Mouse (Mus musculus) CD4-positive, CD25-positive, alpha-beta regulatory T cell, adult 4 months (primary cell): ENCODE results near the gene Btbd35f19. TPM values are rescaled to one million over a fixed set of nuclear protein-coding genes. Genes with fewer than 3 reads are reported as not detected.
"Not testable (repeated sequence)": the region's sequence is repeated elsewhere in the genome, so short reads cannot be mapped to it uniquely, and the experiment has no call there.

Source experiments
- ATAC-seq: one replicate; pipeline ENCODE4 v1.8.0; 2017
- polyA plus RNA-seq, 2 experiments: library from polyadenylated mRNA; unstranded; fragments of 100-300 nt; shearing (Covaris generic); gene quantifications; one replicate each; pipeline ENCODE4 v1.2.1; 2017

Gene Btbd35f19
- not detected for polyA plus RNA-seq

DNA sequence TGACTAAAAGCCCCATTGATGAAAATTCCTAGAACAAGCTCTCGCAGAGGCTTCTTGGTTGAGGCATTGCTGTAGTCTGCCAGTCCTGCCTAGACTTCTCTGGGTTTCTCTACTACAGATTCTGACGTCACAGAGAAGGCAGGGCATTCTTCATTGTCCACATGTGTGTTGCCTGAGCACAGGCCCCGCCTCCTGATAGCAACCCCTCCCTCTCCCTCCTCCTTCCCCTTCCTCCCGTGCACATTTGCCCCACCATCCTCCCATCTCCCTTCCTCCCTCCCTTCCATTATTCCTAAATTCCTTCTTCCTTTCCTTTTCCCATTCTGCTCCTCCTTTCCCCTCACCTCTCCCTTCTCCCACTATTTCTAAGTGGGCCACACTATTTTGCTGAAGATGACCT lies at the start of gene Btbd35f19:
TSS of gene Btbd35f19 (minus strand) at position 101 of the 400 bp plus-strand sequence.
- not testable (repeated sequence) for ATAC-seq

DNA sequence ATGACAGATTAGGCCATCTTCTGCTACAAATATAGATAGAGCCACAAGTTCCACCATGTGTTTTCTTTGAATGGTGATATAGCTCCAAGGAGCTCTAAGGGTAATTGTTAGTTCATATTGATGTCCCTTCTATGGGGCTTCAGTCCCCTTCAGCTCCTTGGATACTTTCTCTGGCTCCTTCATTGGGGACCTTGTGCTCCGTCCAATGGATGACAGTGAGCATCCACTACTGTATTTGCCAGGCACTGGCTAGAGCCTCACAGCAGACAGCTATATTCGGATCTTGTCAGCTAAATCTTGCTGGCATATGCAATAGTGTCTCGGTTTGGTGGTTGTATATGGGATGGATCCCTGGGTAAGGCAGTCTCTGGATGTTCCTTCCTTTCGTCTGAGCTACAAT lies 41.8 kb downstream of the Btbd35f19 start:
- ATAC-seq = not testable (repeated sequence)

DNA sequence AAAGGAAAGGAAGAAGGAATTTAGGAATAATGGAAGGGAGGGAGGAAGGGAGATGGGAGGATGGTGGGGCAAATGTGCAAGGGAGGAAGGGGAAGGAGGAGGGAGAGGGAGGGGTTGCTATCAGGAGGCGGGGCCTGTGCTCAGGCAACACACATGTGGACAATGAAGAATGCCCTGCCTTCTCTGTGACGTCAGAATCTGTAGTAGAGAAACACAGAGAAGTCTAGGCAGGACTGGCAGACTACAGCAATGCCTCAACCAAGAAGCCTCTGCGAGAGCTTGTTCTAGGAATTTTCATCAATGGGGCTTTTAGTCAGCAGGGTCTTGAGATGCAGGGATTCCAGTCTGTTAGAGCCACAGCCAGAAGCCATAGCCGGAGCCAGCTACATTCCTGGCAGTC lies 47.6 kb downstream of the Btbd35f19 start, which contains the start of gene Btbd35f26:
TSS of gene Btbd35f26 (plus strand) at position 301 of the 400 bp plus-strand sequence.
- ATAC-seq = not testable (repeated sequence)

Other genes starting within 250 kb of the Btbd35f19 start
- gene Spin2f, start 130.0 kb downstream of the Btbd35f19 start, polyA plus RNA-seq = not detected
- not detected for gene Btbd35f26, start 47.5 kb downstream of the Btbd35f19 start, polyA plus RNA-seq
- not detected for gene Gm21883, start 190.4 kb upstream of the Btbd35f19 start, polyA plus RNA-seq
- not detected for gene Spin2e, start 235.0 kb upstream of the Btbd35f19 start, polyA plus RNA-seq